Mouse (Mus musculus) midbrain, embryonic 13.5 days (tissue): ENCODE data around the gene Creld2. TPM values are rescaled to one million over a fixed set of nuclear protein-coding genes. Genes with fewer than 3 reads are reported as not detected.
A peak's percentile ranks its signal among the peaks of the same experiment; 100 is the strongest.

Experiments
- ATAC-seq: fragments of 200-750 bp; cut with Nextera tagmentation; 2 replicates; pipeline ENCODE4 v1.8.0; 2017; ENCODE audit warnings: mild to moderate bottlenecking, moderate TSS enrichment, moderate library complexity
- H3K27ac ChIP-seq: fragments of 300-500 bp; sonication (generic); 2 replicates; pipeline ENCODE4 v1.5.1; 2015; ENCODE audit warnings: inconsistent platforms, mild to moderate bottlenecking, moderate library complexity
- H3K27me3 ChIP-seq: fragments of 300-500 bp; sonication (generic); 2 replicates; pipeline ENCODE4 v1.6.1; 2015; ENCODE audit warnings: mild to moderate bottlenecking, inconsistent platforms
- H3K36me3 ChIP-seq: fragments of 300-500 bp; sonication (generic); 2 replicates; pipeline ENCODE4 v1.6.1; 2015; ENCODE audit warnings: mild to moderate bottlenecking, inconsistent platforms
- H3K4me1 ChIP-seq: fragments of 300-500 bp; sonication (generic); replicated peaks from 2 replicates; pipeline ENCODE4 v1.6.1; 2015; ENCODE audit warnings: inconsistent platforms
- H3K4me2 ChIP-seq: fragments of 300-500 bp; sonication (generic); replicated peaks from 2 replicates; pipeline ENCODE4 v1.6.1; 2015; ENCODE audit warnings: moderate library complexity, mild to moderate bottlenecking, inconsistent platforms
- H3K4me3 ChIP-seq: fragments of 300-500 bp; sonication (generic); replicated peaks from 2 replicates; pipeline ENCODE4 v1.5.1; 2015; ENCODE audit warnings: mild to moderate bottlenecking, inconsistent platforms
- H3K9ac ChIP-seq: fragments of 300-500 bp; sonication (generic); replicated peaks from 2 replicates; pipeline ENCODE4 v1.6.1; 2015; ENCODE audit warnings: mild to moderate bottlenecking, inconsistent platforms
- H3K9me3 ChIP-seq: fragments of 300-500 bp; sonication (generic); 2 replicates; pipeline ENCODE4 v1.6.1; 2016; ENCODE audit warnings: mild to moderate bottlenecking, inconsistent platforms
- WGBS: fragments of 180-500 bp; shearing (Covaris S2); methylation state at CpG from one replicate; pipeline ENCODE4 v1.1.7; 2015; 5-methylcytosine and 5-hydroxymethylcytosine counted together
- polyA plus RNA-seq: library from polyadenylated mRNA; unstranded; fragments of >200 nt; fragmentation: Nextera tagmentation; extraction: Ambion mirVana; gene quantifications from 2 replicates; pipeline ENCODE4 v1.2.1, GENCODE M21; 2015

Creld2 gene
- polyA plus RNA-seq, 1 experiment from 2014 or later, result 55.7 TPM

DNA sequence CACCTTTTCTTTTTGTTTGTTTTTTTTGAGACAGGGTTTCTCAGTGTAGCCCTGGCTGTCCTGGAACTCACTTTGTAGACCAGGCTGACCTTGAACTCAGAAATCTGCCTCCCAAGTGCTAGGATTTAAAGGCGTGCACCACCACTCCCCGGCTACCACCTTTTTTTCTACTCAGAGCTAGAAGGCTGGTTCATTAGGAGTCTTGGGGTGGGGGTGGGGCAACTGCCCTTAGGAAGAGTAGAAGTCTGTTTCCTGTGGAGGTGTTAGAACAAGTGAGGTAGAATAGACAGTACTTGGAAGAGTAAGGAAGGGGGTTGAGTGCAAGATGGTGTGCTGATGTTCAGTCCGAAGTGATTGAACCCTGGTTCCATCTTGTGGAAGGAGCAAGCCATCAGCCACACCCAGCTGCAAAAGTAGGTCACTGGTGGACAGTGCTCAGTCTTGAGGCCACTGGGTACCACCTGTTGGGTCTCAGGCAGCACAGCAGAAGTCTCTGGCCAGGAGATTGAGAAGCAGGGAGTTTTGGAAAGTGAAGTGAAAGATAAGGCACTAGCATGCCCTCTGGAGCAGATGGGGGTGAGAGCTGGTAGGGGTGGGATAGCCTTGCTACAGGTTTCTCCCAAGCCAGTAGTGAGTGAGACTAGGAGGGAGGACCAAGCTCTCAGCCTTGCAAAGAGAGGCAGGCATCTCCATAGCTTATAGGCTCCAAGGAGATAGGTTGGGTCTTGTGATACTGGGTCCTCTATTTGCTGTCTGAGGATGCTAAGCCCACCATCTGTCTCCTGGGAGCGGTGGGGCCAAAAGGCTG, 46.6 kb downstream of the Creld2 start:
- no peak overlapping the region for H3K4me2 ChIP-seq
- H3K4me1 ChIP-seq, result peaks cover 25% of the 10 kb centered on the region
- peaks cover 35% of the 10 kb centered on the region for H3K36me3 ChIP-seq
- H3K27ac ChIP-seq, result no peak overlapping the region
- no peak overlapping the region for H3K9ac ChIP-seq
- WGBS, result 83% methylated on average over 4 of the region's 4 CpGs
- H3K9me3 ChIP-seq, result no peaks in the 10 kb centered on the region
- no peak for ATAC-seq
- H3K27me3 ChIP-seq, result no peaks in the 10 kb centered on the region
- H3K4me3 ChIP-seq, result no peak overlapping the region

DNA sequence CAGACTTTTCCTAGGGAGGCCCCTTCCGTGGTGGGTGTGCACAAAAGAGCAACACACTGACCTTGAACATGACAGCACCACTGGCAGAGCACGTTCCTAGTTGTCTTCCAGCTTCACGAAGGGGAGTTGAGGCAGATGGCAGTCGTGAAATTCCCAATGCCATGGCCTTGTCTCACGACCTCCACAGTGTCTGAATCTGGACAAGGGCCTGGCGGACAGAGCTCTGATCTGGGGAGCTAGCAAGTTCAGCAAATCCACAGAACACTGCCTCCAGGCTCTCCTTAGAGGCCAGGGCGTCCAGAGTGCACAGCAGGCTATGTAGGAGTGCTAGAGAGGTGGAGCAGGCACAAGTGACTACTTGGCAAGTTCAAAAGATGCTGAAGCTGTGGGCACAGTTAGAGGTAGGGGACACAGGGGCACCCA, 47.5 kb downstream of the Creld2 start:
- Histone ChIP-seq H3K9me3 (no peaks in the 10 kb centered on the region), H3K27me3 (no peaks in the 10 kb centered on the region), H3K36me3 (peaks cover 35% of the 10 kb centered on the region), H3K4me2 (no peak overlapping the region), H3K4me3 (no peak overlapping the region), H3K27ac (0 out of 2 replicates have a peak overlapping the region, but pooled peaks have one; percentile 14), H3K4me1 (peaks cover 20% of the 10 kb centered on the region), H3K9ac (no peak overlapping the region)
- 59% methylated on average over 7 of the region's 7 CpGs for WGBS
- ATAC-seq, result no peak

DNA sequence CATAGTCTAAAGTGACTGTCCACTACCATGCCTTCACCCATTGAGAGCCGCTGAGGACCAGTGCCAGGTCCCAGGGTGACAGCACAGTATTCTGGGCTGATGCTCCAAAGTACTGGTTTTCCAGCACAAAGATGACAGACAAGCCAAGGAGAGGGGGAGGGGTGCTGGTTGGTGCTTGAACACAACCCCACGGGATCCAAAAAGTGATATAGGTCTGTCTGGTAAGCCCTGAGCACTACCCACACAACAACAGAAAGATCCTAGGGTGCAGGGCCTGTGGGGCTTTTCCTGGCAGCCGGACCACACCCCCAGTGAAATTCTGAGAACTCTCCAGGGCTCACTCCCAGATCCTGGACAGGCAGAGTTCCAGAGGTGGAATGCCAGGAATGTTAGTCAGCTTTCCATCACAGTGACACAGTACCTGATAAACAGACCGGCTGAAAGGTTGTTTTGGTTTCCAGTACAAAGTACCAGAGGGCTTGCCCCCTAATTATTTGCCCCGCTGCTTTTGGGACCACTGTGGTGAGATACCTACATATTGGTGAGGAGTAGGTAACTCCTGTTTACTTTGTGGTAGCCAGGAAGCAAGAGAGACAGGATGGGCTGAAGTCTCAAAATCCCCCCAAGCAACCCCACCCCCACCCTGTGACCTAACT, 48.0 kb downstream of the Creld2 start:
- H3K4me2 ChIP-seq, result no peak overlapping the region
- peaks cover 35% of the 10 kb centered on the region for H3K36me3 ChIP-seq
- no peaks in the 10 kb centered on the region for H3K9me3 ChIP-seq
- WGBS, result 43% methylated on average over 5 of the region's 5 CpGs
- H3K4me3 ChIP-seq, result no peak overlapping the region
- ATAC-seq, result no peak
- H3K9ac ChIP-seq, result no peak overlapping the region
- H3K27me3 ChIP-seq, result no peaks in the 10 kb centered on the region
- peaks cover 20% of the 10 kb centered on the region for H3K4me1 ChIP-seq
- H3K27ac ChIP-seq, result 0 out of 2 replicates have a peak overlapping the region, but pooled peaks have one; percentile 14

DNA sequence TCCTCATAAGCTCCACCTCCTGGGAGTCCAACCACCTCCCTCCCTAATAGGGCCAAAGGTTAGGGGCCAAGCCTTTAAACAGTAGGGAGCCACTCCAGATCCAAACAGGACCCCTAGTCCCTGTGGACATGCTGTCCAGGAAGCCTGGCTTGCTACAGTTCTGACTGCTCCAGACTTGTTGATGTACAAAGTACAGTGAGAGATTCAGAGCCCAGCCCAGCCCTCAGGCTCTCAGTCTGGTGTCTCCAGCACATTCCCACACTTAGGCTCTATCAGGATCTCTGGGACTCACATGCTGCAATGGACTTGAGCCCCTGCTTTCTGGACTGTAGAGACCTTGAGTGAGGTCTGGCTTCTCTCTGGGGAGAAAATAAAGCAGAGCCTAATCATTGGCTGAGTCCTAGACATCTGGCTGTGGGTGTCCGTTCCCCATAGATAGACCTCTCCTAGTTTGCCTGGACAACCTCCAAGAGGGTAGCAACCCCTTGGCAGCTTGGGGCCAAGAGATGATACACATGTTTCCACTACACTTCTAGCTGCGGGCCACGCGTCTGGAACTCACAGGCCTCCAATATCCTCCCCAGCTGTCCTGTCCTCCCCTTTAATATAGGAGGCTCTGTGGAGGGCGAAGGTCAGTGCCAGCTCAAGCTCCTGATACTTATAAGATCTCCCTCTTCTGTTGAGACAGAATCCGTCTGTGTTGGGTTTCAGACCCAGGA, 48.7 kb downstream of the Creld2 start:
- H3K9ac ChIP-seq, result no peak overlapping the region
- no peak for ATAC-seq

DNA sequence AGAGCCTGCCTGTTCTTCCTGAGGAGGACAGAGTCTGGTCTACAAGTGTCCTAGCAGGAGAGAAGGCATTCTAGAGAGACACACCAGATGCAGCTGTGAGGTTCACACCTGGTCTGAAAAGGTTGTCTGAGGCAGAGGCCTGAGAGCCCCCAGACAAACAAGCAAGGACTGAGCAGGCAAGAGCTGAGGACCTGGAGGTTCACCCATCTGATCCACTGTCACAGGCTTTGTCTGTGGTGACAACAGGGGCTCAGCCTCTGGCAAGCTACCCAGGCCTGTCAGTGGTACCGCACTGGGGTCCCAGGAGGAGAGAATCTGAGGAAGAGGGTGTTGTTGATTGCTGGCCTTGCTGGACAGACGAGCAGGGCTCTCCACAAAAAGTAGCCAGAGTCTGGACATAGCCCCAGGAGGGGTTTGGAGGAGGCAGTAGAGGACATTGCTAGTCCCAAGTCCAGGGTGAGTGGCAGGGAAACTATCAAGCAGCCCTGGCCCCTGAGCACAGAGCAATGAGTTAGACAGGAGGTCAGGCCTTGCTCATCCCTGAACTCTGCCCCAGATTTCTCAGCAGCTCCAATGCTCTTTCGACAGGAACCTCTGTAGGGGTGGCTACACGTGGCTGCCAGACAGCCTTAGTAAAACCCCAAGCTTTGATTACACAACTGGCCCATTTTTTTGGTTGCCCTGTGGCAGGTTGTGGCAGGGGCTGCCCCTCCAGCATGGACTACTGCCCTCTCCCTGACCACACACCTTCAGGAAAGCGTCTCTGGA, 51.2 kb downstream of the Creld2 start:
- no peaks in the 10 kb centered on the region for H3K9me3 ChIP-seq
- H3K4me2 ChIP-seq, result no peak overlapping the region
- 81% methylated on average over 5 of the region's 5 CpGs for WGBS

More for the DNA sequence above, 48.7 kb downstream of the Creld2 start:
- H3K27ac ChIP-seq, result no peak overlapping the region
- peaks cover 35% of the 10 kb centered on the region for H3K36me3 ChIP-seq
- H3K4me2 ChIP-seq, result no peak overlapping the region
- H3K4me3 ChIP-seq, result no peak overlapping the region
- 94% methylated on average over 6 of the region's 6 CpGs for WGBS
- H3K9me3 ChIP-seq, result no peaks in the 10 kb centered on the region
- H3K27me3 ChIP-seq, result no peaks in the 10 kb centered on the region
- peaks cover 20% of the 10 kb centered on the region for H3K4me1 ChIP-seq

DNA sequence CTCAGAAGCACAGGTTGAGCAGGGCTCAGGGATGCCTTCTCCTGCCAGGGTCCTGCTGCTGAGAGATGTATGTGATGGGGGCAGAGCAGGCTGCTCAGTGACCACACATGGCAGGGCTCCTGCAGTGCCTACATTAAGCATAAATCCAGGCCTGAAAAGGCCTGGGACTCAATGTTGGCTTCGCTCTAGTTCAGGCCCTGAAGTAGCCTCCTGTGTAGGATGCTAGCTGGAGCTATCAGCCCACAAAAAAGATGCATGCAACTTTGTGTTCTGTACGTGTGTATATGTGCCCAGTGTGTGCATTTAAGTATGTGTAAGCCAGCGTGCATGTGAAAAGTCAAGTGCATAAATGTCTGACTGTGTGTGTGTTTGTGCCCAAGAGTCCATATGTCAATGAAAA, 54.6 kb downstream of the Creld2 start:
- no peak for ATAC-seq
- H3K9me3 ChIP-seq, result no peaks in the 10 kb centered on the region
- peaks cover 8% of the 10 kb centered on the region; the same call in 1 of the 2 replicates for H3K4me1 ChIP-seq
- H3K4me2 ChIP-seq, result no peak overlapping the region
- H3K4me3 ChIP-seq, result no peak overlapping the region
- no peak overlapping the region for H3K9ac ChIP-seq
- peaks cover 8% of the 10 kb centered on the region; the same call in 1 of the 2 replicates for H3K27me3 ChIP-seq
- 85% methylated on average over 3 of the region's 3 CpGs for WGBS
- no peaks in the 10 kb centered on the region for H3K36me3 ChIP-seq
- H3K27ac ChIP-seq, result no peak overlapping the region

More for the DNA sequence above, 51.2 kb downstream of the Creld2 start:
- H3K4me3 ChIP-seq, result no peak overlapping the region
- no peak overlapping the region for H3K9ac ChIP-seq
- H3K36me3 ChIP-seq, result peaks cover 21% of the 10 kb centered on the region
- H3K4me1 ChIP-seq, result 0 out of 2 replicates have a peak, but pooled peaks cover 3% of the 10 kb centered on the region
- H3K27ac ChIP-seq, result no peak overlapping the region
- ATAC-seq, result no peak
- peaks cover 4% of the 10 kb centered on the region; the same call in 1 of the 2 replicates for H3K27me3 ChIP-seq

DNA sequence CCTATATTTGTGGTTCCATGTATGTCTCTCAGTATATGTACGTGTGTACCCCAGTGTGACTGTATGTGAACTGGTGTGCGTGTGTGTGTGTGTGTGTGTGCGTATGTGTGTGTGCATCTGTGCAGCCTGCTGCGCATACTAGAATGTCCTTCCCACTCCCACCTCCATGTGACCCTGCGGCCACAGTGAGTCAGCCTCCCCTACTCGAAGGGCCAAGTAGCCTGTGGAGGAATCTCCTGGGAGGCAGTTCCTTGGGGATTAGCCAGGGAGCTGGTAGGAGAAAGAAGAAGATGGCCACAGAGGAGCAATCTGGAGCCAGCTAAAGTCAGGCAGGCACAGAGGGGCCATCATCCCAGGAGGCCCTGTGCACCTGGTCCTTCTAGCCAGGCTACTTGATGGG, 55.0 kb downstream of the Creld2 start:
- ATAC-seq, result no peak
- Histone ChIP-seq H3K9ac (no peak overlapping the region), H3K4me2 (no peak overlapping the region), H3K4me3 (no peak overlapping the region), H3K9me3 (no peaks in the 10 kb centered on the region), H3K36me3 (no peaks in the 10 kb centered on the region), H3K27me3 (peaks cover 8% of the 10 kb centered on the region; the same call in 1 of the 2 replicates), H3K4me1 (peaks cover 8% of the 10 kb centered on the region; the same call in 1 of the 2 replicates), H3K27ac (no peak overlapping the region)
- WGBS, result 89% methylated on average over 6 of the region's 6 CpGs

DNA sequence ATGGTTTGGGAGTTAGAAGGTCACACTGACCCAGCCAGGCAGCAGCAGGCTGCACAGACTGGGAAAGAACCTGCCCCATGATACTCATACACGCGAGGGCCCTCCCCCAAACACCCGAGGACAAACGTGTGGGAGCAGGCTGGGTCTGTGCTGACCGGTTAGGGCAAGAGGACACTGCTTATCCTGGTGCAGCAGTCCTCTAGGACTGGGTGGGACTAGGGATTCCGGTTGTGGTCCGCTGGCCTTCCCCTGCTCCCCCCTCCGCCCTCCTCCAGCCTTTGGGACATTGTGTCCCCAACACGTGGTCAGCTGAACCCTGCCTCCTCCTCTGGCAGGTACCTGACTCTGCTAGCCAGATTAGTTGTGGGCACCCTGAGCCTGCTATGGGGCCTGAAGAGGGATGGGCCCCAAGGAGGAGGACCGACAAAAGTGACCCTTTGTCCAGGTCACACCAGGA, 56.2 kb downstream of the Creld2 start:
- Histone ChIP-seq H3K36me3 (no peaks in the 10 kb centered on the region), H3K27ac (no peak overlapping the region), H3K27me3 (peaks cover 8% of the 10 kb centered on the region; the same call in 1 of the 2 replicates), H3K4me3 (no peak overlapping the region), H3K4me2 (no peak overlapping the region), H3K9me3 (no peaks in the 10 kb centered on the region), H3K4me1 (peaks cover 8% of the 10 kb centered on the region; the same call in 1 of the 2 replicates), H3K9ac (no peak overlapping the region)
- WGBS, result 32% methylated on average over 10 of the region's 10 CpGs
- ATAC-seq, result no peak

Other genes with a start within 250 kb of the Creld2 start
- not detected in 2 replicates for gene Zdhhc25, start 219.3 kb upstream of the Creld2 start, polyA plus RNA-seq
- 26.9 and 29.1 TPM in 2 replicates for gene Brd1, start 85.4 kb upstream of the Creld2 start, polyA plus RNA-seq
- gene Zbed4, start 68.0 kb upstream of the Creld2 start, polyA plus RNA-seq, result 28.0 and 28.7 TPM in 2 replicates
- gene Alg12, start 328 bp upstream of the Creld2 start, polyA plus RNA-seq, result 7.4 and 7.5 TPM in 2 replicates
- gene Pim3, start 42.5 kb downstream of the Creld2 start, polyA plus RNA-seq, result 42.0 and 47.6 TPM in 2 replicates
- gene Ttll8, start 134.8 kb downstream of the Creld2 start, polyA plus RNA-seq, result not detected in 2 replicates
- 5.7 and 8.1 TPM in 2 replicates for gene Mlc1, start 159.4 kb downstream of the Creld2 start, polyA plus RNA-seq
- gene Mov10l1, start 163.3 kb downstream of the Creld2 start, polyA plus RNA-seq, result not detected in 2 replicates
- gene Panx2, start 240.1 kb downstream of the Creld2 start, polyA plus RNA-seq, result 4.1 and 4.5 TPM in 2 replicates